Mouse (Mus musculus): ENCODE results near the gene Cnbd2.

Cnbd2 gene

DNA sequence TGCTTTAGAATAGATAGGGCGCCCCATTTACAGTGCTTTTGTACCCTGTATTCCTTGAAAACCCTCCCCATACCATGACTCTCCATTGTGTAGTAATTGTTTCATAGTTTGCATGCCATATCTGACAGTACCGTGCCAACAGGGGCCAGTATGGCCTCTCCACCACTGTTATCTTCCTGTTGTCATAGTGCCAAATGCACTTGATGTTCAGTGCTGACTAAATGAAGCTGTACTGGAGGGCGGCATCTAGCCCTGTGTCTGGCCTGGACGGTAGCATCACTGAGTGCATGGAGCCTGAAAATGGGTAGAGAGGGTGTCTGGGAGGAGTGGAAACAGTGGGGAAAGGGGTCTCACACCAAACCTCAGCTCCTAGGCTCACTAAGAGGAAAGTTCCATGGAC is 28.0 kb downstream of the Cnbd2 start:
- no peak for TF ChIP-seq GATA4 (IDR thresholded peaks at IDR 0.05; ENCODE audit: insufficient replicate concordance, low read length)

DNA sequence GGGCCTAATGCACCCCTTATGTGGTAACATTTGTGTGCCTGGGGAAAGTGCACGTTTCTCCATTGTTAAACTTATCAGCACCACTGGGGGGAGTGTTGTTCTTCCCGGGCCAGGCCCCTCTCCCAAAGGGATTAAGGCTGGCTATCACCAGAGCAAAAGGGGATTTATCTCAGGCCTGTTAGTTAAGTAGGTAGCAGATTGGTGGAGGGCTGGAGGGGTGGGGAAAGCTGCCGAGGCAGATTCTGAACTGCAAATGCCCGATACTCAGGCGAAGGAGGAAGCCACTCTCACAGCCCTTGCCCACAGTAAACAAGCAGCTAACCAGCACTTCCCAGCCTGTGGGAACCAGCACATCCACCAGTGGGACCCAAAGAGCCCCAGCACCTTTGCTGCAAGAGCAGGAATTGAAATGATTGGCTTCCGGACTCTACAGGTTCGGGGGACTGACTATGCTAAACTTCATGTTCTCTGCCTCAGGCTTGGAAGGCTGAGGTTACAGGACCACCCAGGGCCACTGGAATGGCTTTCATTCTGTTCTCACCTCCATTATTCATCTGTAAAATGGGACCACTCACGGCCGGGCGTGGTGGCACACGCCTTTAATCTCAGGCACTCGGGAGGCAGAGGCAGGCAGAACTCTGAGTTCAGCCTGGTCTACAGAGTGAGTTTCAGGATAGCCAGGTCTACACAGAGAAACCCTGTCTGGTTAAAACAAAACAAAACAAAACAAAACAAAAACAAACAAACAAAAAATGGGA is 32.9 kb downstream of the Cnbd2 start:
- no peak for TF ChIP-seq GATA4 (IDR thresholded peaks at IDR 0.05; ENCODE audit: insufficient replicate concordance, low read length)

DNA sequence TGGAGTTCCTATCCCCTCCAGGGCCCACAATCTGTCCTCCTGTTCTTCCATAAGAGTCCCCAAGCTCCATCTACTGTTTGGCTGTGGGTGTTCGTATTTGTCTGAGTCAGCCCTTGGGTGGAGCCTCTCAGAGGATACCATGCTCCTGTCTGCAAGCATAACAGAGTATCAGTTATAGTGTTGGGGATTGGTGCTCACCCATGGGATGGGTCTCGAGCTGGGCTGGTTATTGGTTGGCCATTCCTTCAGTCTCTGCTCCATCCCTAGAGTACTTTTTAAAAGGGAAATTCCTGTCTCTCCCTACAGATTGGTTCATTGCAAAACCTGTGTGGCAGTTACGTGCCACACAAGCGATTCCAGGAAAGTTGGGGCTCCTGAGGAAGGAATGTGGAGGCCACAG is 36.7 kb downstream of the Cnbd2 start:
- no peak for TF ChIP-seq GATA4 (IDR thresholded peaks at IDR 0.05; ENCODE audit: insufficient replicate concordance, low read length)

DNA sequence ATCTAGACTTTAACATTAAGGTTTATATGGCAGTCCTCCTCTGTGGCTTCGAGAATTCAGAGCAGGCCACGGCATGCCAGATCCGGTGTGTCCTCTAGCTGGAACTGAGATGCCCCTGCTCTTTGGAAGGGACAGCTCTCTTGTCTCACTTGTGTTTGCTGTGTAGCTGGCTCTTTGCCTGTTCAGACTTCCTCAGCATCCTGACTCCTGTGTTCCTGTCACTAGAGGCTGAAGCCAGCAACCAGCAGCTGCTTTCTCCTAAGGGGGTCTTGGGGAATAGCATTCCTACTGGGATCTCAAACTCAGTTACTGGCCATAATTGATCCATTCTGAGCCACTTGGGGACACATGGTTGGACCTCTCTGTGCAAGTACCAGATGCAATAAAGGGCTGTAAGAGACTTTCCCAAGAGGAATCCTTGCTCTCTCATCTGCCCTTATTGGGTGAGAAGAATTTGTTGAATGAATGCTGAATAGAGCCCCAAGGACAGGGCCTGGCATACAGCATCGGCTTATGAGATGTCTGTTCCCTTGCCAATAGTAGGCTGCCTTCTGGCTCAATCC is 37.3 kb downstream of the Cnbd2 start:
- TF ChIP-seq GATA4 (IDR thresholded peaks at IDR 0.05; ENCODE audit: insufficient replicate concordance, low read length), result no peak

DNA sequence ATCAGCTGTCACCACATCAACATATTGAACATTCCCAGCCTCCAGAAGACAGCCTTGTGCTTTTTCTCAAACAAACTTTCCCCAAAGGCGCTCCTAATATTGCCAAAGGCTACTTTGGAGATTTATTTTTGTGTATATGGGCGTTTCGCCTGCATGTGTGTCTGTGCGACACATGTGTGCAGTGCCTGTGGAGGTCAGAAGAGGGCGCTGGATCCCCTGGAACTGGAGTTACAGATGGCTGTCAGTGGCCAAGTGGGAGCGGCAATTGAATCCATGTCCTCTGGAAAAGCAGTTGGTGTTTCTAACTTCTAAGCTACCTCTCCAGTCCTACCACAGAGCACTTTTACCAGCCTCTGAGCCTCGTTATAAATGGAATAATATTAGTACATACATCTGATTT is 39.1 kb downstream of the Cnbd2 start:
- no peak for TF ChIP-seq GATA4 (IDR thresholded peaks at IDR 0.05; ENCODE audit: insufficient replicate concordance, low read length)

DNA sequence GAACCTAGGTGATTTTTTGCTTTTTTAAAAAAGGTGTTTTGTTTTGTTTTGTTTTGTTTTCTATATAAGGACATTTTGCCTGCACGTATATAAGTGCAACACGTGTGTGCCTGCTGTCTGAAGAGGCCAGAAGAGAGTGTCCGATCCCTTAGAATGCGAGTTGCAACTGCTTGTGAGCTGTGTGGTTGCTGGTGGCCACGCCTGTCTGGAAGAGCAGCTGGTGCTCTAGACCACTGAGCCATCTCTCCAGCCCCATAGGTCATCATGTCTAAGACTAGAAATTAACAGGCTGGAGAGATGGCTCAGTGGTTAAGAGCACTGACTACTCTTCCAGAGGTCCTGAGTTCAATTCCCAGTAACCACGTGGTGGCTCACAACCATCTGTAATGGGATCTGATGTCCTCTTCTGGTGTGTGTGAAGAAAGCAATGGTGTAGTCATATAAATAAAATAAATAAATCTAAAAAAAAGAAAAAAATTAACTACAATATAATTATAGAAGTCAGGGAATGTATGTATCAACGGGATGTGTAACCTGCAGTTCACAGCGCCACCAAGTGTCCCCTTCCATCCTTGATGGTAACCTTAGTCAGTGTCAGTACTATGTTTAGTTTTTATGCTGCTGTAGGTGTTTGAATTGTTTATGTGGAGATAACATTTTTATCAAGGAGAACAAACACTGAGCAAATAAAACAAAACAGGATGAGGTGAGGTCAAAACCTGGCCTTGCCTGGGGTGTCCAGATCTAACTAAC is 40.5 kb downstream of the Cnbd2 start:
- no peak for TF ChIP-seq GATA4 (IDR thresholded peaks at IDR 0.05; ENCODE audit: insufficient replicate concordance, low read length)

DNA sequence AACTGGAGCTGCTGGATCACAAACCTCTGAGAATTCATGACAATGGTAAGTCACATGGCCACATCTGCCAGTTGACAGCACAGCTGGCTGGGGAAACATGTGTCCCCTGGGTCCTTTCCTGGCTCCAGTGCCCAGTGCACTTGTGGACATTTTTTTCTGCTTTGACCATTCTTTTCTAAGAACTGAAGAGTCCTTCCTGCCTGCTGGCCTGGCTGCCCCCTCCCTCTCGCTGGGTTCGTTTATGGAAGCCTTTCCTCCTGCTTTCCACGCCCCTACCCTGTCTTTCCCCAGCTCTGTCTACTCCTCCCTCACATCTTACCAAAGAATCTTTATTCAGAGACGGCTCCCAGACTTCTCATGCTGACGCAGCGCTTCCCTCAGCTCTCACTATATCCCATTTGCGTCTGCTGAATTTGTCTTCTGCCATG is 41.2 kb downstream of the Cnbd2 start:
- no peak for TF ChIP-seq GATA4 (IDR thresholded peaks at IDR 0.05; ENCODE audit: insufficient replicate concordance, low read length)

DNA sequence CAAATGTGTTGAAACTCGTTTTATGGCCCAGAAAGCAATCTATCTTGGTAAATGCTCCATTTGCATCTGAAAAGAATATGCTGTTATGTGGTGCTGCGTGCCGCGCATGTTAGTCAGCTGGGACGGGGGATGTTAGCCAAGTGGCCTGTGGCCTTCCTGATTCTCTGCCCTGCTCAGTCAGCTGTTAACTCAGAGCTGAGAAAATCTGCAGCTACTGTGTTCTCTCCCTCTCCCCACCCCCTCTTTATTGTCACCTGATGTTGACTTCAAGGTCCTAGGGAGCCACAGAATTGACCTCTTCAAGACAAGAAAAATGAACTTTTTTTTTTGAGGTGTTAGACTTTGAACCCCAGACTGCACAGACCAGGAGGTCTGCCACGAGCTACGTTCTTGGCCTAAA is 43.9 kb downstream of the Cnbd2 start:
- no peak for TF ChIP-seq GATA4 (IDR thresholded peaks at IDR 0.05; ENCODE audit: insufficient replicate concordance, low read length)

DNA sequence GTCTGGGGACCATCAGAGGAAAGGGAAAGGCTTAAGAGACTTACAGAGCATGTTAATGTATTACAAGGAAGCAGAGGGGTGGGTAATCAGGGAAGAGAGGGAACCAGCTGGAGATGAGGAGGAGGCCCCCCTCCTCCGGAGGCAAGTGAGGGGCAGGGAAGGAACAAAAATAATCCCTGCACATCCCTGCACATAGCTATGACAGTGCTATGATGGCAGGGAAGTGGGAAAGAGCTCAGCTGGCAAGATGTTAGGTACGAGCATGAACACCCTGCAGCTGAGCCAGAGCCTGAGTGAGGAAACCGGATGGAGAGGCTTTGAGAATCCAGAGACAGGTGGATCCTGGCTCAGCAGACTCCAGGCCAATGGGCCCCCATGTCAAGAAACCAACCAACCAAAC is 56.4 kb downstream of the Cnbd2 start:
- no peak for TF ChIP-seq GATA4 (IDR thresholded peaks at IDR 0.05; ENCODE audit: insufficient replicate concordance, low read length)

DNA sequence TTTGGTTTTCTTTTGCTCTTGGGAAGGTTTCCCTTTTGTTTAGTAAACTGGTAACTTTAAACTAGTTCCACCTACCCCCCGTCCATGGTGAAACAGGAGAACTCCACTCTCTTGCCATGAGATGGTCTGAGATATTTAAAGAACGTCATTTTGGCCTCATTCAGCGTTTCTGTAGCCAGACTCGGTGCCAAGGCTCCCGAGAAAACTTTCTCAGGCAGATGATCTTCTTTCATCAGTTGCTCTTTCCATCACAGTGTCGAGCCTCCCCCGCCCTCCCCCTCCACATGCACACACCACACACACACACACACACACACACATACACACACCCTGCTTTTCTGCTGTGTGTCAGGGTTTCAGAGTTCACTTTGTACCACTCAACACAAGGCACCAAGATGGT is 58.8 kb downstream of the Cnbd2 start:
- TF ChIP-seq GATA4 (IDR thresholded peaks at IDR 0.05; ENCODE audit: insufficient replicate concordance, low read length), result no peak

DNA sequence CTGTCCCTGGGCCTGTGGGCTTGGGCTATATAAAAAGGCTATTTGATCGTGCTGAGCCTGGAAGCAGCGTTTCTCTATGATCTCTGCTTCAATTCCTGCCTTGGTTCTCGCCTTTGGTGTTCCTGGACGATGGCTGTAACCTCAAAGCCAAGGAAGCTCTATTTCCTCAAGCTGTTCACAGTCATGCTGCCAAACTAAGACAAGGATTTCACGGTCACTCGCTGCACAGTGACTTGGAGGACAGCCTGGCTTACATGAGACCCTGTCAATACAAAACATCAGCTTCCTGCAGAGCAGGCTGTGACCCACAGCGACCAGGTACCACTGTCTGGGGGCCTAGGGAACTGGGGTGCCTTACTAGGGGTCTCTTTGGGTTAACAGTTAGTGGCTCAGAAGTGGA is 64.9 kb downstream of the Cnbd2 start:
- no peak for TF ChIP-seq GATA4 (IDR thresholded peaks at IDR 0.05; ENCODE audit: insufficient replicate concordance, low read length)

DNA sequence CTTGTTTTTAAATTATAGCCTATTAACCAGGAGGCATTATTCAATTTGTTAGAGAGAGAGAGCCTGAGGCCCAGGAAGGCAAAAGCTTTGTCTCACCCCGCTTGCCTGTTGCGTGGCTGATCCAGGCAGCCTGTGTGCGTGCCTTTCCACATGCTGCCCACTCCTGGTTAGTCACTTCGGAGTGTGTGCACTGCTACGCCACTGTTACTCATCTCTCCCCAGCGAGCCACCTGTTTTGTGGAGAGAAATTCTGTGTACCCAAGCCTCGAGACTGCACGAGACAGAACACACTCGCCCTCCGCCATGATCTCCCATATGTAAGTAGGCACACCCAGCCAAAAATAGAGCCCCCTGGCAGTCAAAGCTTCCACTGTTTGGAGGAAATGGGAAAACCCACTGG is 67.8 kb downstream of the Cnbd2 start:
- no peak for TF ChIP-seq GATA4 (IDR thresholded peaks at IDR 0.05; ENCODE audit: insufficient replicate concordance, low read length)

DNA sequence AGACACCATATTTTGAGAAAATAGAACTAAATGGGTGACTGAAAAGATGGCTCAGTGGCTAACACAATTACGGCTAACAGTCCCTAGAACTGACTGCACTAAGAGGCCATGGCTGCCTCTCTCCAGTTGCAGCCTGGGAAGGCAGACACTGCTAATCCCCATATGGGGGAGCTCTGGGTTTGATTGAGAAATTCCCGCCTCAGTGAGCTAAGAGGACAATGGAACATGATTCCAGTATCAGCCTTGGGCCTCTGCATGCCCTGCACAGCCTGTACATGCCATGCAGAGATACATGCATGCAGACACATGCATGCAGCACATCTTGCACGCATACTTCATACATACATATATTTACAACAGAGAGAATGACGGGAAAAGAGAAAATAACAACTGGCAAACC is 69.3 kb downstream of the Cnbd2 start:
- no peak for TF ChIP-seq GATA4 (IDR thresholded peaks at IDR 0.05; ENCODE audit: insufficient replicate concordance, low read length)

DNA sequence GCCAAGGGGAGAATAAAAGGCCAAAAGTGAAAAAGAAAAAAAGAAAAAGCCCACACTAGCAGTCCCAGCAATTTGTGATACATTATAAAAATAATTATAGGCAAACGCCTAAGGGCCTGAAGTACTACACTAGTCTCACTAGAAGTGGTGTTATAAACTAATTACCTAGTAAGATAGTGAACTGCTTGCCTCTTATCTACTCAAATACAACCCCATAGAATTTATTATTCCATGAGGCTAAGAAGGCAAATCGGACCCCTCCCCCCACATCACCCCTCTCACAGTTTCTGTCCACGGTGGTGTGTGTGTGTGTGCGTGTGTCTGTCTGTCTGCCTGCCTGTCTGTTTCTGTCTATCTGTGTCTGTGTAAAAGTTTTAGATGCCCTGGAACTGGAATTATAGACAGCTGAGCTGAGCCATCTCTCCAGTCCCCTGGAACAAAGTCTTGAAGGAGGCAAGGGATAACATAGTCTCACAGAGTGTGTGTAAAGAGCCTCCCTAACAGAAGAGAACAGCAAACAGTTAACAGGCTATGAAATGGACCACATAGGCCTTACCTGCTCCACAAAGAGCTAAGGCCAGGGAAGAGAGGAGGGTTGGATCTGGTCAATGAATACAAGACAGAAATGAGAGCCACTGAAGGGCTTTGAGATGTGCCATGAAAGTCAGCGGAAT is 81.2 kb downstream of the Cnbd2 start:
- no peak for TF ChIP-seq GATA4 (IDR thresholded peaks at IDR 0.05; ENCODE audit: insufficient replicate concordance, low read length)

DNA sequence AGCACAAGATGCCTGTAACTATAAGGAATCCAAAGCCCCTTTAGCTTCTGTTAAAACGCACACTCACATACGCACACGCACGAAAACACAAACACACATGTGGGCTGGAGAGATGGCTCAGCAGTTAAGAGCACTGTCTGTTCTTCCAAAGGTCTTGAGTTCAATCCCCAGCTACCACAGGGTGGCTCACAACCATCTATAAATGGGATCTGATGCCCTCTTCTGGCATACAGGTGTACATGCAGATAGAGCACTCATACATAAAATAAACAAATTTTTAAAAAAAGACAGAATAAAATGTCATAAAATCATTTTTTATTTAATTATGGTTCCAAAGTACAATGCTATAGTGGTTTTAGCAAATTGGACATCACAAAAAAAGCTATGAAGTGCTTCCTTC is 82.2 kb downstream of the Cnbd2 start:
- no peak for TF ChIP-seq GATA4 (IDR thresholded peaks at IDR 0.05; ENCODE audit: insufficient replicate concordance, low read length)

DNA sequence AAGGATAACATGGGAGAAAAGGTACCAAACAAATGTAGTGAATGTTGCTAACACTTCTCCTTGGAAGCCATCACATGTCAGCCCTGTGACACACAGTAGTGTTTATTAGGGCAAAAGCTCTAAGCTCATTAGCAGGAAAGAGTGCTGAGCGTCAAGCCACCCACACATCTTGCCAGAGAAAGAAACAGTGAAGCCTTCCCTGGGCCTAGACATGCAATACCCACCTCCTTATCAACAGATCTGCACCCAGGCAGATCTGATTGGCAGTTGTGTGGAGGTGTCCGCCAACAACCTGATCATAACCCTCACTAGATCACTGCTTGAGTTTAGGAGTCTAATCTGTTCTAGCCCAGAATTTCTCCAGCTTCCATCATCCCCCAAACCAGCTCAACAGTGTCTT is 84.0 kb downstream of the Cnbd2 start:
- no peak for TF ChIP-seq GATA4 (IDR thresholded peaks at IDR 0.05; ENCODE audit: insufficient replicate concordance, low read length)
